Mouse (Mus musculus) embryonic facial prominence, embryonic 15.5 days (tissue): ENCODE results near the gene Chst11. TPM values are rescaled to one million over a fixed set of nuclear protein-coding genes. Genes with fewer than 3 reads are reported as not detected.

Source experiments
- ATAC-seq: fragments of 200-750 bp; cut with Nextera tagmentation; 2 replicates; pipeline ENCODE4 v1.8.0; 2017; ENCODE audit warnings: low read depth, moderate TSS enrichment; ENCODE audit not compliant: insufficient number of reproducible peaks, low FRiP score, low TSS enrichment
- H3K27ac ChIP-seq: fragments of 300-500 bp; sonication (generic); replicated peaks from 2 replicates; pipeline ENCODE4 v1.5.1; 2015; ENCODE audit warnings: mild to moderate bottlenecking, inconsistent platforms
- H3K27me3 ChIP-seq: fragments of 300-500 bp; sonication (generic); 2 replicates; pipeline ENCODE4 v1.6.1; 2015; ENCODE audit warnings: inconsistent platforms
- H3K36me3 ChIP-seq: fragments of 300-500 bp; sonication (generic); 2 replicates; pipeline ENCODE4 v1.6.1; 2015; ENCODE audit warnings: mild to moderate bottlenecking, inconsistent platforms
- H3K4me1 ChIP-seq: fragments of 300-500 bp; sonication (generic); 2 replicates; pipeline ENCODE4 v1.6.1; 2015; ENCODE audit warnings: inconsistent platforms
- H3K4me2 ChIP-seq: fragments of 300-500 bp; sonication (generic); replicated peaks from 2 replicates; pipeline ENCODE4 v1.6.1; 2015; ENCODE audit warnings: mild to moderate bottlenecking, inconsistent platforms
- H3K4me3 ChIP-seq: fragments of 300-500 bp; sonication (generic); replicated peaks from 2 replicates; pipeline ENCODE4 v1.5.1; 2015; ENCODE audit warnings: mild to moderate bottlenecking, inconsistent platforms
- H3K9ac ChIP-seq: fragments of 300-500 bp; sonication (generic); 2 replicates; pipeline ENCODE4 v1.6.1; 2015; ENCODE audit warnings: inconsistent platforms
- H3K9me3 ChIP-seq: fragments of 300-500 bp; sonication (generic); replicated peaks from 2 replicates; pipeline ENCODE4 v1.6.1; 2016; ENCODE audit warnings: inconsistent platforms
- WGBS: fragments of 180-500 bp; shearing (Covaris S2); methylation state at CpG from one replicate; pipeline ENCODE4 v1.1.7; 2015; 5-methylcytosine and 5-hydroxymethylcytosine counted together
- polyA plus RNA-seq: library from polyadenylated mRNA; unstranded; fragments of >200 nt; fragmentation: Nextera tagmentation; extraction: Ambion mirVana; gene quantifications from 2 replicates; pipeline ENCODE4 v1.2.1, GENCODE M21; 2015

The Chst11 gene
- polyA plus RNA-seq, 1 experiment from 2014 or later: 3.3 TPM

DNA sequence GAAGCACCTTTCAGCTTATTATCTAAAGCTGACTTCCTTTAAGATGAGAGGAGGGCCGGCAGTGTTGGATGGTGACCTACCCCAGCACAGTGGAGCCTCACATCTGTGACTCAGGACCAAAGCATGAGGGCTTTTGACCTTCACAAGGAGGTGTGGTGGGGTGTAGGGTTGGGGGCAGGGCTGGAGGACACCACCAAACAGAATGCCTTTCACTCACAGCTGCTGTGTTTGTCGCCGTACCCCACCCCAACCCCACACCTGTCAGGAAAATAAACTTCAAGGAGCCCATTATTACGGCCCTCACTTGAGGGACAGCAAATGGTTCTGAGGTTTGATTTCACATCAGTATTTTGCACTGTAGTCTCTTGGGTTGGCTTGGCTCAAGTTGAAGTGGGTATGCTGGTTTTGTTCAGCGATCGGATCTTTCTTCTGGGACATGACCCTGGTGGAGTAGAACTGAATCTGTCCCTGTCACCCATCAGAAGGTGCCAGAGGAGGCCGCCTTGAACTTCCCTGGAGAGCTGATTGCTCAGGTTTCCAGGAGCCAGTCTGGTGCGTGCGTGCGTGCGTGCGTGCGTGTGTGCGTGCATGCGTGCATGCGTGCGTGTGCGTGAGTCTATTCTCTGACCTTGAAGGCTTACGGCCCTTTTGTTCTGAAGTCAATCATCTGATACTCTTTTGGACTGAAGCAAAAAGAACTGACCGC lies 51.2 kb downstream of the Chst11 start:
- Histone ChIP-seq H3K4me1 (peaks cover 13% of the 10 kb centered on the region; the same call in 1 of the 2 replicates), H3K36me3 (no peaks in the 10 kb centered on the region), H3K27ac (no peak overlapping the region), H3K9me3 (no peaks in the 10 kb centered on the region), H3K9ac (no peak overlapping the region), H3K4me2 (no peak overlapping the region), H3K4me3 (no peak overlapping the region), H3K27me3 (no peaks in the 10 kb centered on the region)
- peak; percentile 51; the same call in 1 of the 2 replicates for ATAC-seq
- WGBS: 85% methylated on average over 20 of the region's 20 CpGs

- no peak for ATAC-seq
- Histone ChIP-seq H3K36me3 (no peaks in the 10 kb centered on the region), H3K4me1 (peaks cover 21% of the 10 kb centered on the region), H3K9ac (no peak overlapping the region), H3K4me3 (no peak overlapping the region), H3K9me3 (no peaks in the 10 kb centered on the region), H3K27me3 (no peaks in the 10 kb centered on the region), H3K27ac (no peak overlapping the region), H3K4me2 (no peak overlapping the region)
- 82% methylated on average over 9 of the region's 9 CpGs for WGBS
Measured at GRCm38 (mm10) chr10:83038166-83038565, 52.9 kb downstream of the Chst11 start.

GRCm38 (mm10) chr10:83039414-83039813 lies 54.1 kb downstream of the Chst11 start:
- Histone ChIP-seq H3K9ac (no peak overlapping the region), H3K36me3 (no peaks in the 10 kb centered on the region), H3K27ac (no peak overlapping the region), H3K4me3 (no peak overlapping the region), H3K4me2 (no peak overlapping the region), H3K27me3 (no peaks in the 10 kb centered on the region), H3K9me3 (no peaks in the 10 kb centered on the region), H3K4me1 (peaks cover 21% of the 10 kb centered on the region)
- ATAC-seq: no peak
- 81% methylated on average over 10 of the region's 10 CpGs for WGBS

DNA sequence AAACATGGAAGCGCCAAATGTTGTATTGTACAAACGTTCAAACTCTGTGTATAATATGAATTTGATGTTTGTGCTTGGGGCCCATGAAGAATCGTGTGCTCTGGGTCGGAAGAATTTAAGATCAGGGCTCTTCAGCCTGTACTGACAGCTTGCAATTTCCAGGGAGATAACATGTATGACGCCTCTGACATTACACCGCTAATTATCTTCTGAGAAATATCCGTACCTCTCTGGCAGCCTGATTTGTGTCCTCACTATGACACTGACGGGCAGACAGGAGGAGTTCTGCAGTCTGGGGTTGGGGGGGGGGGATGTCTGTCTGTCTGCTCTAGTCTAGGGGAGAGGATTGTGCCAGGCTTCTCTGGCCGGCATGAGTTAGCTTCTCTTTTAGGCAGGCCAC lies 56.6 kb downstream of the Chst11 start:
- H3K4me2 ChIP-seq: no peak overlapping the region
- no peaks in the 10 kb centered on the region for H3K36me3 ChIP-seq
- WGBS: 54% methylated on average over 9 of the region's 9 CpGs
- no peak overlapping the region for H3K27ac ChIP-seq
- no peak overlapping the region for H3K4me3 ChIP-seq
- ATAC-seq: no peak
- H3K4me1 ChIP-seq: peaks cover 21% of the 10 kb centered on the region
- H3K9ac ChIP-seq: no peak overlapping the region
- H3K9me3 ChIP-seq: no peaks in the 10 kb centered on the region
- H3K27me3 ChIP-seq: no peaks in the 10 kb centered on the region

GRCm38 (mm10) chr10:83042613-83043477 lies 57.5 kb downstream of the Chst11 start:
- no peak overlapping the region for H3K9ac ChIP-seq
- no peak overlapping the region for H3K4me3 ChIP-seq
- no peak overlapping the region for H3K4me2 ChIP-seq
- 44% methylated on average over 10 of the region's 10 CpGs for WGBS
- no peaks in the 10 kb centered on the region for H3K36me3 ChIP-seq
- H3K9me3 ChIP-seq: no peaks in the 10 kb centered on the region
- no peaks in the 10 kb centered on the region for H3K27me3 ChIP-seq
- peaks cover 17% of the 10 kb centered on the region for H3K4me1 ChIP-seq
- H3K27ac ChIP-seq: peak overlapping the region; percentile 58; the same call in 1 of the 2 replicates
- ATAC-seq: peak; percentile 71; the same call in 1 of the 2 replicates

- ATAC-seq: no peak
- no peak overlapping the region for H3K4me2 ChIP-seq
- H3K4me3 ChIP-seq: no peak overlapping the region
- H3K4me1 ChIP-seq: peaks cover 17% of the 10 kb centered on the region
- H3K27ac ChIP-seq: peak overlapping the region; percentile 58; the same call in 1 of the 2 replicates
- H3K27me3 ChIP-seq: no peaks in the 10 kb centered on the region
- no peaks in the 10 kb centered on the region for H3K9me3 ChIP-seq
- 44% methylated on average over 2 of the region's 2 CpGs for WGBS
- H3K36me3 ChIP-seq: no peaks in the 10 kb centered on the region
- H3K9ac ChIP-seq: no peak overlapping the region
Measured at GRCm38 (mm10) chr10:83043478-83044259, 58.4 kb downstream of the Chst11 start.

DNA sequence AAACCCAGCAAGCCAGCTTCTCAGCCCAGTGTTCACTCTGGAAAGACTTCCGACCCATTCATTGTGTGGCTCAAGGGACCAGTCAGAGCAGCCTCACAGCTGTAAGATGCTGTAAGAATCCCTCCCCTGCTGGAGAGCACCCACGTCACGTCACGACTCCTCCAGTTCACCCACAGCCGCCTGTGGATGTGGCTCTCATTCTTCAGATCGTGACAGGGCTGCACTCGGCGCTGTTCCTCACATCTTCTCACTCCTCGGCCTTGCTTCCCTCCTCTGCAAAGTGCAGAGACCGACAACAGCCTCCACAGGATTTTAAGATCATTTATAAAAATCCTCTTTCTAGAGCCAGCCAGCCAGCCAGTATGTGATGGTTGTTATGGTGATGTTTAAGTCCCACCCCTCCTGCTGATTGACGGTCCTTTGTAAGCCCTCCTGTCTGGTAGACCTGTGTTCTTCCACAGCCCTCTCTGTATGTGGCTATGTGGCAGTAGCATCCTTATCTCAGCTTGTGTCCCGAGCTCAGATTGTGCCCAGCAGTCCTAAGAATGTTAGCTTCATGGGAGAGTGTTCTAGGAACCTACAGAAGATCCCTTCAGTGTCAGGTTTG lies 64.0 kb downstream of the Chst11 start:
- ATAC-seq: no peak
- no peak overlapping the region for H3K9ac ChIP-seq
- H3K4me1 ChIP-seq: no peaks in the 10 kb centered on the region
- H3K27ac ChIP-seq: no peak overlapping the region
- H3K27me3 ChIP-seq: no peaks in the 10 kb centered on the region
- no peak overlapping the region for H3K4me3 ChIP-seq
- no peaks in the 10 kb centered on the region for H3K36me3 ChIP-seq
- 70% methylated on average over 12 of the region's 12 CpGs for WGBS
- no peaks in the 10 kb centered on the region for H3K9me3 ChIP-seq
- H3K4me2 ChIP-seq: no peak overlapping the region

DNA sequence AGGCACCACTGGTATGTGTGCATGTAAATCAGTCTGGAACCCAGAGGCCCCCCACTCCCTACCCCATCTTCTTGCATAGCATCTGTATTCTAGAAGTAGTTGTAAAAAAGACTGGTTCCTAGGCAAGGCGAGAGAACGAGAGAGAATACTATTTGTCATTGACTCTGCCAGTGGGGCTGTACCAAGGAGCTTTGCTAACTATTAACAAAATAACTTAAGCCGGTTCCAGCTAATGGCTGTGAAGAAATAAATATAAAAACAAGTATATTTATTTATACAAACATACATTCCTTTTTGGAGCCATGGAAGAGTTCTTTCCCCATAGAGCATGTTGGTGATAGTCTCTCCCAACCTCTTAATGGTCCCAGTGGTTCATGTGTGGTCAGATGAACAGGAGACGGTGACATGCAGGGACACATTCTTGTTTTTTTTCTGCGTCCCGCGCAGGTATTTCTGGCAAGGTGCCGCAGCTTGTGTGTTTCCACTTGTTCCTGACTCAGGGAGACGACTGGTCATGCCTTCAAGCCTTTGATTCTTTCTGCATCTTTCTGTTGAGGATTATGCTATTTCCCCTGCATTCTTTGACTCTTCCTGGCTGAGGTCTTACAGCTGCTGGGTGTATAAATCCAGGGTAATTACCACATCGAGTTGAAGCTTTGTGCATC lies 68.7 kb downstream of the Chst11 start:
- no peak overlapping the region for H3K4me3 ChIP-seq
- H3K27ac ChIP-seq: no peak overlapping the region
- no peak overlapping the region for H3K9ac ChIP-seq
- H3K4me1 ChIP-seq: 0 out of 2 replicates have a peak, but pooled peaks cover 4% of the 10 kb centered on the region
- 62% methylated on average over 10 of the region's 10 CpGs for WGBS
- H3K27me3 ChIP-seq: no peaks in the 10 kb centered on the region
- no peak for ATAC-seq
- H3K4me2 ChIP-seq: no peak overlapping the region
- no peaks in the 10 kb centered on the region for H3K36me3 ChIP-seq
- no peaks in the 10 kb centered on the region for H3K9me3 ChIP-seq

DNA sequence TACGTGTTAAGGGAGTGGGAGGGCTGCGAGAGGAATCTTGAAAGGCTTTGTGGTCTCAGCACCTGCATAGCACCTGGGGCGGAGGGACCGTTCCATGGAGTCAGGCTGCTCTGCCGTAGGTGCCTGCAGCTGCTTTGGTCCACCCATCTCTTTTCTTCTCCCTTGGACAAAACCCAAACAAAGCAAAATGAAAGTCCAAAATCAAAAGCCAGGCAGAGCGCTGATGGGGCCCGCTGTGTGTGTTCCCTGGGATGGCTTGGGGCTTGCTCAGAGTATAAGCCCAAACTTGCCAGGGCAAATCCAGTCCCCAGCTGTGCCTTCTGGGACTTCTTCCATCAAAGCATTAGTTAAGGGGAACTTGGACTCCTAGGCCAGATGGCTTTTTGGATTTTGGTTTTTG lies 71.0 kb downstream of the Chst11 start:
- Histone ChIP-seq H3K27ac (no peak overlapping the region), H3K36me3 (no peaks in the 10 kb centered on the region), H3K4me1 (peaks cover 16% of the 10 kb centered on the region; the same call in 1 of the 2 replicates), H3K4me3 (no peak overlapping the region), H3K9ac (no peak overlapping the region), H3K9me3 (no peaks in the 10 kb centered on the region), H3K4me2 (no peak overlapping the region), H3K27me3 (no peaks in the 10 kb centered on the region)
- 61% methylated on average over 7 of the region's 7 CpGs for WGBS
- ATAC-seq: no peak

GRCm38 (mm10) chr10:83056866-83057265 lies 71.6 kb downstream of the Chst11 start:
- 0 out of 2 replicates have a peak overlapping the region, but pooled peaks have one; percentile 7 for H3K27ac ChIP-seq
- H3K4me1 ChIP-seq: peaks cover 16% of the 10 kb centered on the region; the same call in 1 of the 2 replicates
- no peaks in the 10 kb centered on the region for H3K27me3 ChIP-seq
- no peak for ATAC-seq
- H3K9ac ChIP-seq: no peak overlapping the region
- H3K4me3 ChIP-seq: no peak overlapping the region
- no peaks in the 10 kb centered on the region for H3K9me3 ChIP-seq
- H3K4me2 ChIP-seq: no peak overlapping the region
- H3K36me3 ChIP-seq: no peaks in the 10 kb centered on the region
- WGBS: 65% methylated on average over 4 of the region's 4 CpGs
